In the genomic region with DNA sequence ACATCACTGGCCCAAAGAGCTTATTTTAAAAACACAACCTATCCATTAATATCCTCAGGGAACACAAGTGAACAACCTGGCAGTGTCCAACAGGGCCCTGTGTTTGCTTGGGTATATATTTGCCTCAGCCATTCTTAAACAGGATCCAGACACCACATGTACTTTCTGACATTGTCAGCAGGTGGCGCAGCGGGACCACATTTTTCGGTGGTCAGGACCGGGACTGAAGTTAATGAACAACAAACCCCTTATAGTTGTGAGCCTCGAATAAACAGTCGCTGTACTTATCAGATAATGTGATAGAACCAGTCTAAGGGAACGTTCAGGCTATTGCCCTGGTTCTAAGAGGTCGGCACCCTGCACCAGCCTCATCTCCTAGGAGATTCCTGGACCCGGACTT, we compare ENCODE assay signal across 8 mouse cellular contexts. TPM values are rescaled to one million over a fixed set of nuclear protein-coding genes. Genes with fewer than 3 reads are reported as not detected.
DNase-seq lines count a peak whose midpoint lies in the region; ATAC-seq and TF ChIP-seq lines count a peak whose summit lies in the region.

No protein-coding gene starts in this region.

- peak; percentile 4 for DNase-seq in MEL-GATA-1-ER (ENCODE audit: extremely low read depth, low read depth)
- peak; percentile 32 to 60 for DNase-seq in cerebellum, adult 2 months
- DNase-seq in hindbrain, embryonic 11.5 days (ENCODE audit: low spot score), result peak; percentile 93
- peak; percentile 72 to 81 for DNase-seq in layer of hippocampus, postnatal 14 days (ENCODE audit: low spot score in 2 of 2)
- peak; percentile 83 for DNase-seq in lung, postnatal 14 days
- DNase-seq in retina, postnatal 1 day, result peak; percentile 86
- peak; percentile 81 for DNase-seq in thymus, postnatal 4 days

- H3K4me3 ChIP-seq in cerebellum, adult 2 months (replicated peaks; ENCODE audit: insufficient read depth, low read depth, low read length), result no peak overlapping the region
- H3K4me3 ChIP-seq in hindbrain, embryonic 11.5 days (ENCODE audit: low read depth, low read length), result no peak overlapping the region

- H3K9me3 ChIP-seq in hindbrain, embryonic 11.5 days (ENCODE audit: control insufficient read depth, low read length), result no peaks in the 10 kb centered on the region

- H3K4me1 ChIP-seq in cerebellum, adult 2 months (ENCODE audit: control insufficient read depth, insufficient read depth, low read length), result no peaks in the 10 kb centered on the region
- no peaks in the 10 kb centered on the region for H3K4me1 ChIP-seq in hindbrain, embryonic 11.5 days (replicated peaks; ENCODE audit: control insufficient read depth, insufficient read depth, low read length)

- H3K36me3 ChIP-seq in hindbrain, embryonic 11.5 days (ENCODE audit: control insufficient read depth, insufficient read depth, low read length), result no peaks in the 10 kb centered on the region

- TF ChIP-seq POLR2A in cerebellum, adult 2 months (IDR thresholded peaks at IDR 0.05; ENCODE audit: borderline replicate concordance, insufficient read depth, low read length), result no peak

- H3K9ac ChIP-seq in hindbrain, embryonic 11.5 days (ENCODE audit: low read depth, low read length), result no peak overlapping the region

- H3K27me3 ChIP-seq in cerebellum, adult 2 months (ENCODE audit: control insufficient read depth, insufficient read depth, low read length), result no peaks in the 10 kb centered on the region
- no peaks in the 10 kb centered on the region; the same call in 1 of the 2 replicates for H3K27me3 ChIP-seq in hindbrain, embryonic 11.5 days (ENCODE audit: control insufficient read depth, insufficient read depth, low read length)

- peak; percentile 81 for TF ChIP-seq CTCF in cerebellum, adult 2 months (IDR thresholded peaks at IDR 0.05; ENCODE audit: borderline replicate concordance, insufficient read depth, low read depth, low read length)

- peak; percentile 31; the same call in 1 of the 2 replicates for ATAC-seq in frontal cortex, adult (ENCODE audit: low TSS enrichment)
- ATAC-seq in hindbrain, embryonic 11.5 days (ENCODE audit: low FRiP score), result 0 out of 2 replicates have a peak, but pooled peaks have one; percentile 4

- 3% methylated on average over 9 of the region's 9 CpGs for WGBS in cerebellum, adult 2 months
- 12% methylated on average over 9 of the region's 9 CpGs for WGBS in hindbrain, embryonic 11.5 days

- H3K4me2 ChIP-seq in hindbrain, embryonic 11.5 days (replicated peaks; ENCODE audit: low read depth, low read length), result no peak overlapping the region

- no peak overlapping the region for H3K27ac ChIP-seq in cerebellum, adult 2 months (ENCODE audit: insufficient read depth, low read length)
- no peak overlapping the region for H3K27ac ChIP-seq in hindbrain, embryonic 11.5 days (ENCODE audit: low read depth, low read length)

RNA-seq across cellular contexts. Expression of gene Bcas1, which starts 23.3 kb away (rescaled TPM):
- polyA plus RNA-seq in cerebellum, adult 2 months (2012; rRNA removed), result 206 and 282 TPM in 2 replicates
- 1.8 and 1.9 TPM in 2 replicates for polyA plus RNA-seq in hindbrain, embryonic 11.5 days (2014; fragmentation: Nextera tagmentation; extraction: Ambion mirVana)
- 100 to 1,000 TPM; 121 to 123 TPM for total RNA-seq in layer of hippocampus, postnatal 14 days (2021)

RNA-seq across cellular contexts. Expression of gene Pfdn4, which starts 45.3 kb away (rescaled TPM):
- polyA plus RNA-seq in cerebellum, adult 2 months (2012; rRNA removed), result 31.8 and 32.3 TPM in 2 replicates
- 141 and 142 TPM in 2 replicates for polyA plus RNA-seq in hindbrain, embryonic 11.5 days (2014; fragmentation: Nextera tagmentation; extraction: Ambion mirVana)
- 10 to 100 TPM; 32.3 to 34.8 TPM for total RNA-seq in layer of hippocampus, postnatal 14 days (2021)

RNA-seq across cellular contexts. Expression of gene Cyp24a1, which starts 46.0 kb away (rescaled TPM):
- 0.08 and 0.14 TPM in 2 replicates for polyA plus RNA-seq in cerebellum, adult 2 months (2012; rRNA removed)
- polyA plus RNA-seq in hindbrain, embryonic 11.5 days (2014; fragmentation: Nextera tagmentation; extraction: Ambion mirVana), result 0.10 and 0.14 TPM in 2 replicates
- total RNA-seq in layer of hippocampus, postnatal 14 days (2021), result not detected

Comparison
In these comparisons a context has a peak if more than half of its experiments do, and no peak if none do; other contexts are left out.
1. DNase-seq: peak in every context shown above with its lines; median percentile 93 in hindbrain, embryonic 11.5 days; 86 in retina, postnatal 1 day; 83 in lung, postnatal 14 days; 81 in thymus, postnatal 4 days; 76 in layer of hippocampus, postnatal 14 days; 46 in cerebellum, adult 2 months; 4 in MEL-GATA-1-ER.
2. RNA of gene Bcas1, which starts 23.3 kb away (polyA plus RNA-seq): 206 to 282 TPM in cerebellum, adult 2 months; 1.8 to 1.9 TPM in hindbrain, embryonic 11.5 days; every median in the first group is over 10 times any median in the second.